Mouse (Mus musculus) ES-E14 (cell line): Measurements from ENCODE around the gene Trpm3.

Experiments
- CHD2 ChIP-seq: IDR thresholded peaks from 2 replicates; pipeline ENCODE4 v1.6.1; 2014; ENCODE audit warnings: mild to moderate bottlenecking, low read depth, low read length, inconsistent platforms
- ZNF384 ChIP-seq: IDR thresholded peaks from 2 replicates; pipeline ENCODE4 v1.6.1; 2012; ENCODE audit warnings: low read depth, low read length, inconsistent platforms

GRCm38 (mm10) chr19:22915868-22916642 lies 777.2 kb downstream of the Trpm3 start:
- TF ChIP-seq ZNF384 = no peak
- no peak for TF ChIP-seq CHD2
